Mouse (Mus musculus): Measurements from ENCODE around the gene Anapc15-ps. TPM values are rescaled to one million over a fixed set of nuclear protein-coding genes. Genes with fewer than 3 reads are reported as not detected.

Anapc15-ps gene
- polyA plus RNA-seq, 1 experiment from 2014 or later: not detected

DNA sequence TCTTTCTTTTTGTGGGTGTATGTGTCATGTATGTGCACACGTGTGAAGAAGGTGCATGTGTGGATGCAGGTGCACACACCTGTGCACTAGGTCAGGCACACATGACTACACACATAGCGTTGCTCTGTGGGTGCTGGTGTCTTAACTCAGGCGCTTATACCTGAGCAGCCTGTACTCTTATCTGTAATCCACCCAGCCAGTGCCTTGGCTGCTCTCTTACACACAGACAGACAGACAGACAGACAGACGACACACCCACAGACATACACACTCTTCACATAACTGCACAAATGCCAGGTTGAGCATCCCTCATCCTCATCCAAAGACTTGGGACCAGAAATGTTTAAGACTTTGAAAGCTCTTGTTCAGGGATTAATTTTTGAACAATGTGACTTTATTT is 12.8 kb upstream of the Anapc15-ps start:
- H3K9me3 ChIP-seq (replicated peaks; ENCODE audit: low read length): no peaks in the 10 kb centered on the region
- no peaks in the 10 kb centered on the region for H3K4me1 ChIP-seq (replicated peaks; ENCODE audit: insufficient read depth, low read length)
- no peak overlapping the region for H3K4me3 ChIP-seq (replicated peaks; ENCODE audit: low read depth, low read length)
- DNase-seq (ENCODE audit: low spot score) (no peak), ATAC-seq (replicated peaks; ENCODE audit: low FRiP score, low read depth) (no peak)
- 86% methylated on average over 4 of the region's 4 CpGs for WGBS
- no peaks in the 10 kb centered on the region for H3K36me3 ChIP-seq (ENCODE audit: insufficient read depth, low read length)
- no peak for TF ChIP-seq CTCF (IDR thresholded peaks at IDR 0.05; ENCODE audit: low read depth)
- no peak overlapping the region for H3K9ac ChIP-seq (ENCODE audit: low read depth, low read length)
- no peaks in the 10 kb centered on the region for H3K27me3 ChIP-seq (ENCODE audit: insufficient read depth, low read length)
- no peak overlapping the region for H3K4me2 ChIP-seq (ENCODE audit: low read length)
- no peak overlapping the region for H3K27ac ChIP-seq

DNA sequence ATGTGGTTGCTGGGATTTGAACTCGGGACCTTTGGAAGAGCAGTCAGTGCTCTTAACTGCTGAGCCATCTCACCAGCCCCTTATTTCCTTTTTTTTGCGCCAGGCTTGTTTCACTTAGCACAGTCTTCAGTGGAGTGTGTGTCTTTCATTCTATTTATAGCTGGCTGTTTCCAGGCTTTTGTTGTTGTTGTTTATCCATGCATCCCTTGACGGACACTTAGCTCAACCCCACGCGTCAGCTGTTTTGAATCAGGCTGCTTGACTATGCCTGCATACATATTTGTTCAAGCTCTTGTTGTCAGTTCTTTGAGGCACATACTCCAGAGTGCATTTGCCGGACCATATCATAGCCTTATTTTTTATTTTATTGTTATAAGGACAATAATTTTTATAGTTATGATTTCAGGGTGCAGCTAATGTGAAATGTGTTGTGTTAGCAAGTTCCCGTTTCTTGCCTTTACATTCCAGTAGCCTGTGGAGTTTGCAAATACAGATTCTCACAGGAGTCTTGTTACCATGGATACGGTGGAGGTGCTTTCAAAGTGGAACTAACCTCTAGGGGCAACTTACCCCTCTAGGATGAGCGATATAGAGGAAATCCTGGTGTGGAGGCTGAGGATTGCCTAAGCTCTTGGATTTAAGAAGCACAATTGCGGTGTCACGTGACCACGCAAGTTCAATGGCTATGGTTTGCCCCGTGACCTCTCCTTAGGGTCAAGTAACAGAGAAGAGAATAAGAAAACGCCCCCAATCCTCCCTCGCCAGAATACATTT is 11.7 kb upstream of the Anapc15-ps start:
- H3K27ac ChIP-seq: no peak overlapping the region
- no peak overlapping the region for H3K9ac ChIP-seq (ENCODE audit: low read depth, low read length)
- peak; percentile 46 for DNase-seq (ENCODE audit: low spot score)
- no peak overlapping the region for H3K4me3 ChIP-seq (replicated peaks; ENCODE audit: low read depth, low read length)
- H3K9me3 ChIP-seq (replicated peaks; ENCODE audit: low read length): no peaks in the 10 kb centered on the region
- no peak overlapping the region for H3K4me2 ChIP-seq (ENCODE audit: low read length)
- TF ChIP-seq CTCF (IDR thresholded peaks at IDR 0.05; ENCODE audit: low read depth): no peak; the same call in 1 of the 2 replicates
- H3K4me1 ChIP-seq (replicated peaks; ENCODE audit: insufficient read depth, low read length): no peaks in the 10 kb centered on the region
- H3K27me3 ChIP-seq (ENCODE audit: insufficient read depth, low read length): no peaks in the 10 kb centered on the region
- ATAC-seq (replicated peaks; ENCODE audit: low FRiP score, low read depth): no peak
- 45% methylated on average over 15 of the region's 15 CpGs for WGBS
- no peaks in the 10 kb centered on the region for H3K36me3 ChIP-seq (ENCODE audit: insufficient read depth, low read length)

DNA sequence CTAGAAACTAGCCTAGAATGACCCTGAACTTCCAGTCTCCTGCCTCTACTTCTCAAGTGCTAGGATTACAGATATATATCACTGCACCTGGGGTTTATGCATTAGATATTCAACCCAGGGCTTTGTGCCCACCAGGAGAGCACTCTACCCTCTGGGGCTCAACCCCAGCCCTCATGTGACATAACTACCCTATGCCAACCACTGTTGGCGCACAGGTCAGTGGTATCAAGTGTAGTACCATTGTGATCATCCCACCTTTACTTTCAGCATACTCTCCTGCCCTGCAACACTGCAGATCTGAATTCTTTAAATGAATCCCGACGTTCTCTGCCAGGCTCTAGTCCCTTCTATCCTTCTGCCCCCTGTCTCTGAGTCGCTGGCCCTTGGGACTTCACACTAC is 11.0 kb upstream of the Anapc15-ps start:
- Histone ChIP-seq H3K27me3 (ENCODE audit: insufficient read depth, low read length) (no peaks in the 10 kb centered on the region), H3K4me3 (replicated peaks; ENCODE audit: low read depth, low read length) (no peak overlapping the region), H3K9me3 (replicated peaks; ENCODE audit: low read length) (no peaks in the 10 kb centered on the region), H3K4me1 (replicated peaks; ENCODE audit: insufficient read depth, low read length) (no peaks in the 10 kb centered on the region), H3K9ac (ENCODE audit: low read depth, low read length) (no peak overlapping the region), H3K4me2 (ENCODE audit: low read length) (no peak overlapping the region), H3K27ac (no peak overlapping the region), H3K36me3 (ENCODE audit: insufficient read depth, low read length) (no peaks in the 10 kb centered on the region)
- 91% methylated on average over 4 of the region's 4 CpGs for WGBS
- no peak for ATAC-seq (replicated peaks; ENCODE audit: low FRiP score, low read depth)
- no peak for DNase-seq (ENCODE audit: low spot score)
- no peak for TF ChIP-seq CTCF (IDR thresholded peaks at IDR 0.05; ENCODE audit: low read depth)

DNA sequence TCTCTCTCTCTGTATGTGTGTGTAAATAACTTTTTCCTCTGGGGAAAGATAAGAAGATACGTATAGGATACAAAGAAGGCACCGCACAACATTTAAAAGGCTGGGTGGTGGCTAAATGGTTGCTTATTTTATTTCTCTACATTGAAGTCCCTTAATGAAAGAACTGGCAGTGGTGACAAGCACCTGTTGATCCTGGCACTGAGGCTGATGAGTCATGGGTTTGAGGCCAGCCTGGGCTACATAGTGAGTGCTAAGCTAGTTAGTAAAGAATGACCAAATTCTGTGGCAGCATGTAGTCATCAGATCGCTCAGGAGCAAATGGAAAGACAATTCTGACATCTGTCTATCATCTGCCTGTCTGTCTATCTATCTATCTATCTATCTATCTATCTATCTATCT is 10.5 kb upstream of the Anapc15-ps start:
- Histone ChIP-seq H3K4me3 (replicated peaks; ENCODE audit: low read depth, low read length) (no peak overlapping the region), H3K36me3 (ENCODE audit: insufficient read depth, low read length) (no peaks in the 10 kb centered on the region), H3K9ac (ENCODE audit: low read depth, low read length) (no peak overlapping the region), H3K27ac (no peak overlapping the region), H3K9me3 (replicated peaks; ENCODE audit: low read length) (no peaks in the 10 kb centered on the region), H3K27me3 (ENCODE audit: insufficient read depth, low read length) (no peaks in the 10 kb centered on the region), H3K4me1 (replicated peaks; ENCODE audit: insufficient read depth, low read length) (no peaks in the 10 kb centered on the region), H3K4me2 (ENCODE audit: low read length) (no peak overlapping the region)
- WGBS: 96% methylated on average over 3 of the region's 3 CpGs
- ATAC-seq (replicated peaks; ENCODE audit: low FRiP score, low read depth) (no peak), DNase-seq (ENCODE audit: low spot score) (no peak)
- no peak for TF ChIP-seq CTCF (IDR thresholded peaks at IDR 0.05; ENCODE audit: low read depth)

DNA sequence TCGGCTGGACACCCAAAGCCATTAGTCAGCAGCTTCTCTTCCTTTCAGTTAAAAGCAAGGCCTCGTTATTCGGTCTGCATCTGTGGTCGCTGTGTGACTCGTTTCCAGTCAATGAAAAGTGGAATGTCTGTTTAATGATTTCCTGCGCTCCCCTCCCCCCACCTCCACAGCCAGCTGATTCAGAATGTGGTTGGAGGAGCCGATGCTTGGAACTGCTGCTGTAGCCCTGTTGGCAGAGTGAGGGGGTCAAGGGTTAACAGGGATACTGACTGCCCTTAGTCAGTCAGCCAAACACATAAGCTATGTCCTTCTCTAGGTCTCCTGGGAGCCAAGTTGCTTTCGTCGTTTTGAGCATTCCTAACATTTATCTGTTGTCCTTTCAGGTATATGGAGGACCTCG is 9.7 kb upstream of the Anapc15-ps start:
- H3K27ac ChIP-seq: no peak overlapping the region
- H3K27me3 ChIP-seq (ENCODE audit: insufficient read depth, low read length): no peaks in the 10 kb centered on the region
- no peak overlapping the region for H3K4me2 ChIP-seq (ENCODE audit: low read length)
- H3K36me3 ChIP-seq (ENCODE audit: insufficient read depth, low read length): no peaks in the 10 kb centered on the region
- H3K9ac ChIP-seq (ENCODE audit: low read depth, low read length): no peak overlapping the region
- ATAC-seq (replicated peaks; ENCODE audit: low FRiP score, low read depth) (no peak), DNase-seq (ENCODE audit: low spot score) (no peak)
- peaks cover 3% of the 10 kb centered on the region; the same call in 1 of the 2 replicates for H3K4me1 ChIP-seq (replicated peaks; ENCODE audit: insufficient read depth, low read length)
- WGBS: 58% methylated on average over 10 of the region's 10 CpGs
- H3K4me3 ChIP-seq (replicated peaks; ENCODE audit: low read depth, low read length): no peak overlapping the region
- TF ChIP-seq CTCF (IDR thresholded peaks at IDR 0.05; ENCODE audit: low read depth): no peak
- no peaks in the 10 kb centered on the region for H3K9me3 ChIP-seq (replicated peaks; ENCODE audit: low read length)

DNA sequence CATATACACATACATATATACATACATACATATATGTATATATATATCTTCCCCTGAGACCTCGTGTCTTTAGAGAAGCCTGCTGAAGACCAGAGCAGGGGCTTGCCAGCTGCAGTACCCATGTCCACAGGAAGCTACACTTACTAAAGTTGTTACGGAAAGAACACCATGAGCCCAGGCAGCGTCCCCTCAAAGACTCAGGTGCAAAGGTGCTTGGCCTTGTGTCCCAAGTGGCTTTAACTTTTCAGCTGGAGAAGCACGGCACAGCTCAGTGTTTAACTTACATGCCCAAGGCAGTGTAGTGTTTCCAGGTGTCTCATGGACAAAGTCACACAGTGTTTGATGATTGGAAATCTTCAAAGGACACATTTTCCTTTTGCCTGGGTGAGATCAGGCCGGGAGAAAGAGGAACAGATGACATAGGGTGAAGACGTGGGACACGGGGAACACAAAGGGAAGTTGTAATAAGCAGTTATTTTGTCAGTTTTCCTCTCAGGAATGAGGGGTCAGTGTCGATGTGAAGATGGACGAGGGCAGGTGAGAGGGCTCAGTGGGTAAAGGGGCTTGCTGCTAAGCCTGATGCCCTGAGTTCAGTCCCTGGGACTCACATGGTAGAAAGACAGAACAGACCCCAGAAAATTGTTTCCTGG is 9.0 kb upstream of the Anapc15-ps start:
- Histone ChIP-seq H3K36me3 (ENCODE audit: insufficient read depth, low read length) (no peaks in the 10 kb centered on the region), H3K4me2 (ENCODE audit: low read length) (no peak overlapping the region), H3K9ac (ENCODE audit: low read depth, low read length) (no peak overlapping the region), H3K9me3 (replicated peaks; ENCODE audit: low read length) (no peaks in the 10 kb centered on the region), H3K27me3 (ENCODE audit: insufficient read depth, low read length) (no peaks in the 10 kb centered on the region), H3K27ac (no peak overlapping the region), H3K4me3 (replicated peaks; ENCODE audit: low read depth, low read length) (no peak overlapping the region), H3K4me1 (replicated peaks; ENCODE audit: insufficient read depth, low read length) (peaks cover 8% of the 10 kb centered on the region; the same call in 1 of the 2 replicates)
- ATAC-seq (replicated peaks; ENCODE audit: low FRiP score, low read depth) (no peak), DNase-seq (ENCODE audit: low spot score) (no peak)
- no peak for TF ChIP-seq CTCF (IDR thresholded peaks at IDR 0.05; ENCODE audit: low read depth)
- WGBS: 82% methylated on average over 9 of the region's 9 CpGs
